Mouse (Mus musculus) heart, adult 2 months (tissue): ENCODE results near the gene Kdm6b. TPM values are rescaled to one million over a fixed set of nuclear protein-coding genes. Genes with fewer than 3 reads are reported as not detected.

Experiments used
- DNase-seq, 2 experiments: peaks; one replicate each; pipeline ENCODE4 v3.0.0; 2021
- H3K27ac ChIP-seq: fragments of 200-600 bp; 2 replicates; pipeline ENCODE4 v1.8.1; 2022
- H3K27me3 ChIP-seq: fragments of 200-500 bp; 2 replicates; pipeline ENCODE4 v1.6.1; 2012; ENCODE audit warnings: mild to moderate bottlenecking, low read length, inconsistent platforms, mixed read lengths; ENCODE audit not compliant: control insufficient read depth, insufficient read depth
- H3K36me3 ChIP-seq: fragments of 200-500 bp; 2 replicates; pipeline ENCODE4 v1.6.1; 2012; ENCODE audit warnings: low read length, inconsistent platforms; ENCODE audit not compliant: control insufficient read depth, insufficient read depth
- H3K4me1 ChIP-seq: fragments of 200-500 bp; 2 replicates; pipeline ENCODE4 v1.6.1; 2011; ENCODE audit warnings: low read length; ENCODE audit not compliant: control insufficient read depth, insufficient read depth
- H3K4me3 ChIP-seq: fragments of 200-600 bp; 2 replicates; pipeline ENCODE4 v1.8.1; 2022
- H3K79me2 ChIP-seq: fragments of 200-500 bp; replicated peaks from 2 replicates; pipeline ENCODE4 v1.6.1; 2012; ENCODE audit warnings: mild to moderate bottlenecking, inconsistent platforms, low read length, moderate library complexity, mixed read lengths; ENCODE audit not compliant: control insufficient read depth, insufficient read depth
- H3K9ac ChIP-seq: fragments of 200-500 bp; 2 replicates; pipeline ENCODE4 v1.6.1; 2012; ENCODE audit warnings: low read depth, mild to moderate bottlenecking, control low read depth, inconsistent platforms, low read length, mixed read lengths
- CTCF ChIP-seq: fragments of 200-600 bp; IDR thresholded peaks from 2 replicates; pipeline ENCODE4 v1.8.1; 2022; ENCODE audit warnings: antibody characterized with exemption, mild to moderate bottlenecking, moderate library complexity
- EP300 ChIP-seq: fragments of 200-500 bp; IDR thresholded peaks from 2 replicates; pipeline ENCODE4 v1.6.1; 2011; ENCODE audit warnings: low read depth, low read length, control low read depth; ENCODE audit not compliant: insufficient read depth
- POLR2A ChIP-seq: fragments of 200-500 bp; IDR thresholded peaks from 2 replicates; pipeline ENCODE4 v1.6.1; 2011; ENCODE audit warnings: mild to moderate bottlenecking, low read depth, low read length, control low read depth; ENCODE audit not compliant: insufficient read depth
- WGBS: fragments of 180-500 bp; shearing (Covaris S2); methylation state at CpG from one replicate; pipeline ENCODE4 v1.1.7; 2018; 5-methylcytosine and 5-hydroxymethylcytosine counted together
- intact Hi-C: fragments of 180-260 bp; cut with DNase I; formaldehyde crosslinking; loops from one replicate; pipeline ENCODE4 v1.15.1; 2025
- polyA plus RNA-seq: library from polyadenylated mRNA; depleted of rRNA; stranded (reverse); fragments of >200 nt; gene quantifications from 2 replicates; pipeline ENCODE4 v1.2.3, GENCODE M21; 2012
- total RNA-seq, 2 experiments: library from RNA; stranded (reverse); gene quantifications; 2 replicates each; pipeline ENCODE4 v1.2.3; 2021

The Kdm6b gene
- total and polyA plus RNA-seq, 3 experiments: 8.6 to 27.8 (median 19.7) TPM

GRCm38 (mm10) chr11:69421131-69421977 is 7.9 kb upstream of the Kdm6b start:
- 30% methylated on average over 25 of the region's 25 CpGs for WGBS
- intact Hi-C loops: loop anchor here (2.0 kb wide), 2 partner anchors 15 to 57 kb away; no protein-coding TSS in a partner anchor

GRCm38 (mm10) chr11:69420554-69421000 is 7.1 kb upstream of the Kdm6b start:
- peak overlapping the region; percentile 91; the same call in 1 of the 2 replicates for H3K27ac ChIP-seq
- no peak for DNase-seq
- WGBS: 25% methylated on average over 10 of the region's 10 CpGs

More at GRCm38 (mm10) chr11:69421131-69421977, 7.9 kb upstream of the Kdm6b start:
- H3K79me2 ChIP-seq: no peaks in the 10 kb centered on the region
- DNase-seq: no peak
- no peaks in the 10 kb centered on the region for H3K36me3 ChIP-seq
- H3K27ac ChIP-seq: no peak overlapping the region
- no peak overlapping the region for H3K4me3 ChIP-seq
- no peaks in the 10 kb centered on the region for H3K27me3 ChIP-seq
- peaks cover 4% of the 10 kb centered on the region for H3K4me1 ChIP-seq
- H3K9ac ChIP-seq: no peak overlapping the region
- TF ChIP-seq CTCF (no peak), POLR2A (no peak)

GRCm38 (mm10) chr11:69419813-69420553 is 6.5 kb upstream of the Kdm6b start:
- under 1% methylated on average over 30 of the region's 31 CpGs for WGBS
- Histone ChIP-seq H3K27me3 (no peaks in the 10 kb centered on the region), H3K4me1 (peaks cover 4% of the 10 kb centered on the region), H3K36me3 (no peaks in the 10 kb centered on the region), H3K79me2 (no peaks in the 10 kb centered on the region), H3K9ac (peak overlapping the region; percentile 61), H3K27ac (peak overlapping the region; percentile 91), H3K4me3 (peak overlapping the region; percentile 56)
- intact Hi-C loops: loop anchor here (1.0 to 10.0 kb wide), 5 partner anchors 13 to 575 kb away; partner anchors contain the start of genes Gabarap and Phf23
- peak; percentile 74 to 80 for DNase-seq
- TF ChIP-seq CTCF (no peak), EP300 (0 out of 2 replicates have a peak, but pooled peaks have one; percentile 20)

More at GRCm38 (mm10) chr11:69420554-69421000, 7.1 kb upstream of the Kdm6b start:
- Histone ChIP-seq H3K9ac (peak overlapping the region; percentile 33; the same call in 1 of the 2 replicates), H3K27me3 (no peaks in the 10 kb centered on the region), H3K4me3 (peak overlapping the region; percentile 56), H3K79me2 (no peaks in the 10 kb centered on the region), H3K4me1 (peaks cover 4% of the 10 kb centered on the region), H3K36me3 (no peaks in the 10 kb centered on the region)
- TF ChIP-seq POLR2A (no peak), CTCF (no peak), EP300 (no peak)
- intact Hi-C loops: loop anchor here (2.0 kb wide), 2 partner anchors 14 to 56 kb away; no protein-coding TSS in a partner anchor

GRCm38 (mm10) chr11:69419443-69419812 is 6.0 kb upstream of the Kdm6b start:
- Histone ChIP-seq H3K79me2 (no peaks in the 10 kb centered on the region), H3K27me3 (no peaks in the 10 kb centered on the region), H3K36me3 (no peaks in the 10 kb centered on the region), H3K9ac (peak overlapping the region; percentile 61), H3K4me1 (peaks cover 4% of the 10 kb centered on the region), H3K27ac (peak overlapping the region; percentile 91), H3K4me3 (peak overlapping the region; percentile 56)
- peak in 1 of 2 experiments; percentile 62 for DNase-seq
- WGBS: 0% methylated on average over 19 of the region's 19 CpGs
- intact Hi-C loops: loop anchor here (1.0 to 10.0 kb wide), 3 partner anchors 18 to 575 kb away; partner anchors contain the start of genes Gabarap and Phf23
- TF ChIP-seq POLR2A (no peak), CTCF (peak; percentile 65), EP300 (no peak)

DNA sequence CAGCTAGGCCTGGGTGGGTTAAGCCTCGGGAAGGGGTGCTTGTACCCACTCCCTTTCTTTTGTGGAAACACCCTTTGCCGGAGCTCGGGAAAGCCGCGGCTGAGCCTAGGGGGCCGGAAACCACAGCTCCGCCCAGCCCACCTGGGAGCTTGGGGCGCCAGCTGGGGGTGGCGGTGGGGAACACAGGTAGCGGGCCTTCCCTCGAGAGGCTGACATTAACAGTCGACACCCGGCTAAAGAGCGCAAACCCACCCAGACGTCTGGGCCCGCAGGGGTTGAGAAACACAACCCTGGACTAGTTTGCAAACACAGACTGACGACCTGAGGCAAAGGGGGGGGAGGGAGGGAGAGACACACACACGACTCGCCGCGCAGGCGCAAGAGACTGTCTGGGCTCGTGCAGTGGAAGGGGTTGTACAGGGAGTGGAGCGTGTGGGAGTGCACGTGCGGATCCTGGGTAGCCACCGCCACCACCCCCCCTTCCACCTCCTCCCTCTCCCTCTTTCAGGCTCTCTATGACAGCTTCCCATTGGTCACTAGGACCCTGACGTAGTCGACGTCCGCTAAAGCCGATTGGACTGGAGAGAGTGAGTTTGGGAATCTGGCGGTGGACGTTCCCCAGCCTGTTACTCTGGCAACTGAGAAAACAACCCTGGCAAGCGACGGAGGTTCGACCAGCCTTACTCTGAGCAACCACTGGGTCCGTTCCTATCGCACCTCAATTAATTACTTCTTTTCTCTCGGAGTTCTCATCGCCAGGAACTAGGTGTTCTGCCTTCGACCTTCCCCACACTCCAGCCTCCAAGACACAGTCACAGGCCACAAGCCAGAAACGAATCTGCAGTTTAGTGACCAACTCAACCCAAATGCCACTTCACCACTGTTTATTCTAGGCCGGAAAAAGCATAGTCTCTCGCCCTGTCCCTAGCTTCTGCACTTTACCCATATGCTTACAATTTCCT is 5.3 kb upstream of the Kdm6b start:
- Histone ChIP-seq H3K9ac (peak overlapping the region; percentile 78), H3K4me3 (peak overlapping the region; percentile 81), H3K27ac (peak overlapping the region; percentile 99), H3K36me3 (no peaks in the 10 kb centered on the region), H3K4me1 (peaks cover 8% of the 10 kb centered on the region), H3K79me2 (no peaks in the 10 kb centered on the region), H3K27me3 (no peaks in the 10 kb centered on the region)
- WGBS: under 1% methylated on average over 40 of the region's 45 CpGs
- DNase-seq: peak; percentile 87 to 94
- intact Hi-C loops: loop anchor here (1.0 to 10.0 kb wide), 4 partner anchors 8 to 576 kb away; partner anchors contain the start of genes Gabarap and Phf23
- TF ChIP-seq POLR2A (peak; percentile 66), CTCF (no peak), EP300 (peak; percentile 99)
